Mouse (Mus musculus): ENCODE results near the gene Upk3b. TPM values are rescaled to one million over a fixed set of nuclear protein-coding genes. Genes with fewer than 3 reads are reported as not detected.
"Not testable (repeated sequence)": the region's sequence is repeated elsewhere in the genome, so short reads cannot be mapped to it uniquely, and the experiment has no call there.

The Upk3b gene
- total and polyA plus RNA-seq, 2 experiments from 2014 or later = 21.1 to 40.6 TPM

GRCm38 (mm10) chr5:136054301-136055077 is 16.2 kb downstream of the Upk3b start, which contains the start of gene Upk3bl:
Upk3bl (plus strand) TSS chr5:136054492.
- no peak within 1 kb of the TSS for H3K27ac ChIP-seq (ENCODE audit: low read depth)

GRCm38 (mm10) chr5:136056062-136056461 is 17.8 kb downstream of the Upk3b start:
- 38% methylated on average over 4 of the region's 4 CpGs for WGBS
- ATAC-seq (ENCODE audit: insufficient read depth, low read depth) (no peak), DNase-seq (ENCODE audit: low spot score) (no peak)
- Histone ChIP-seq H3K27me3 (ENCODE audit: control insufficient read depth, insufficient read depth, low read length) (peaks cover 10% of the 10 kb centered on the region; the same call in 1 of the 2 replicates), H3K4me2 (ENCODE audit: low read depth, low read length) (no peak overlapping the region), H3K27ac (ENCODE audit: low read depth) (no peak overlapping the region), H3K4me1 (ENCODE audit: control insufficient read depth, insufficient read depth) (peaks cover 7% of the 10 kb centered on the region; the same call in 1 of the 2 replicates), H3K4me3 (ENCODE audit: low read depth, low read length) (no peak overlapping the region), H3K36me3 (replicated peaks; ENCODE audit: control insufficient read depth, insufficient read depth, low read length) (no peaks in the 10 kb centered on the region), H3K9ac (replicated peaks; ENCODE audit: low read depth, low read length) (no peak overlapping the region), H3K9me3 (replicated peaks; ENCODE audit: control insufficient read depth, low read length) (no peaks in the 10 kb centered on the region)
- TF ChIP-seq EP300 (IDR thresholded peaks at IDR 0.05; ENCODE audit: low read depth) (no peak), CTCF (IDR thresholded peaks at IDR 0.05; ENCODE audit: low read depth) (no peak)

More at GRCm38 (mm10) chr5:136054301-136055077, 16.2 kb downstream of the Upk3b start, which contains the start of gene Upk3bl:
- ATAC-seq (ENCODE audit: insufficient read depth, low read depth) = no peak
- no peak for DNase-seq (ENCODE audit: low spot score)
- WGBS = 88% methylated on average over 11 of the region's 11 CpGs
- Histone ChIP-seq H3K4me3 (ENCODE audit: low read depth, low read length) (no peak within 1 kb of the TSS), H3K9me3 (replicated peaks; ENCODE audit: control insufficient read depth, low read length) (no peaks in the 10 kb centered on the region), H3K4me1 (ENCODE audit: control insufficient read depth, insufficient read depth) (peaks cover 7% of the 10 kb centered on the region; the same call in 1 of the 2 replicates), H3K27me3 (ENCODE audit: control insufficient read depth, insufficient read depth, low read length) (peaks cover 6% of the 10 kb centered on the region; the same call in 1 of the 2 replicates), H3K9ac (replicated peaks; ENCODE audit: low read depth, low read length) (no peak within 1 kb of the TSS), H3K36me3 (replicated peaks; ENCODE audit: control insufficient read depth, insufficient read depth, low read length) (no peaks in the 10 kb centered on the region), H3K4me2 (ENCODE audit: low read depth, low read length) (no peak within 1 kb of the TSS)
- TF ChIP-seq CTCF (IDR thresholded peaks at IDR 0.05; ENCODE audit: low read depth) (no peak), EP300 (IDR thresholded peaks at IDR 0.05; ENCODE audit: low read depth) (no peak)

GRCm38 (mm10) chr5:136057085-136057484 is 18.8 kb downstream of the Upk3b start:
- Histone ChIP-seq H3K9ac (replicated peaks; ENCODE audit: low read depth, low read length) (no peak overlapping the region), H3K36me3 (replicated peaks; ENCODE audit: control insufficient read depth, insufficient read depth, low read length) (no peaks in the 10 kb centered on the region), H3K27me3 (ENCODE audit: control insufficient read depth, insufficient read depth, low read length) (peaks cover 13% of the 10 kb centered on the region; the same call in 1 of the 2 replicates), H3K4me2 (ENCODE audit: low read depth, low read length) (no peak overlapping the region), H3K9me3 (replicated peaks; ENCODE audit: control insufficient read depth, low read length) (no peaks in the 10 kb centered on the region), H3K4me3 (ENCODE audit: low read depth, low read length) (no peak overlapping the region), H3K27ac (ENCODE audit: low read depth) (no peak overlapping the region), H3K4me1 (ENCODE audit: control insufficient read depth, insufficient read depth) (no peaks in the 10 kb centered on the region)
- no peak for ATAC-seq (ENCODE audit: insufficient read depth, low read depth)
- WGBS = 26% methylated on average over 8 of the region's 8 CpGs
- DNase-seq (ENCODE audit: low spot score) = no peak
- TF ChIP-seq CTCF (IDR thresholded peaks at IDR 0.05; ENCODE audit: low read depth) (no peak), EP300 (IDR thresholded peaks at IDR 0.05; ENCODE audit: low read depth) (no peak)

DNA sequence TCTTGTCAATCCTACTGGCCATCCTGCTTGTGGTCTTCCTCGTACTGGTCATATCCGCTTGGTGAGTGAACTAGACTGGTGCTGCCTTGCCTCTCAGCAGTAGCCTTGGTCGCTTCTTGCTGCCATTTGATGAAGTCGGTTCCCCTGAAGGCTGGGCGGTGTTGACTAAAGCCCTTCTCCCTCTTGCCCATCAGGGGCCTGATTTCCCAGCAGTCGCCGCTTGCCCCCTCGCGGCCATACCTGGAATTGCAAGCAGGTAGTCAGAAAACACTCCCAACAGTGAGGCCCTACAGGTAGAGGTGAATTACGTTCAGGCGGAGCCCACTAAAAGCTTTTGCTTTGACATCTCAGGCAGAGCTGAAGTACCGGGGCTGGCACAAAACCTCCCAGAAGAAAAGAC is 23.3 kb downstream of the Upk3b start:
- H3K4me2 ChIP-seq (ENCODE audit: low read depth, low read length) = no peak overlapping the region
- no peaks in the 10 kb centered on the region for H3K36me3 ChIP-seq (replicated peaks; ENCODE audit: control insufficient read depth, insufficient read depth, low read length)
- H3K27ac ChIP-seq (ENCODE audit: low read depth) = no peak overlapping the region
- H3K4me3 ChIP-seq (ENCODE audit: low read depth, low read length) = no peak overlapping the region
- peaks cover 13% of the 10 kb centered on the region; the same call in 1 of the 2 replicates for H3K27me3 ChIP-seq (ENCODE audit: control insufficient read depth, insufficient read depth, low read length)
- WGBS = 11% methylated on average over 12 of the region's 12 CpGs
- H3K9me3 ChIP-seq (replicated peaks; ENCODE audit: control insufficient read depth, low read length) = no peaks in the 10 kb centered on the region
- no peak overlapping the region for H3K9ac ChIP-seq (replicated peaks; ENCODE audit: low read depth, low read length)
- DNase-seq (ENCODE audit: low spot score) = peak; percentile 37
- TF ChIP-seq EP300 (IDR thresholded peaks at IDR 0.05; ENCODE audit: low read depth) (no peak), CTCF (IDR thresholded peaks at IDR 0.05; ENCODE audit: low read depth) (peak; percentile 97)
- H3K4me1 ChIP-seq (ENCODE audit: control insufficient read depth, insufficient read depth) = no peaks in the 10 kb centered on the region
- ATAC-seq (ENCODE audit: insufficient read depth, low read depth) = no peak

- TF ChIP-seq EP300 (IDR thresholded peaks at IDR 0.05; ENCODE audit: low read depth) (no peak), CTCF (IDR thresholded peaks at IDR 0.05; ENCODE audit: low read depth) (no peak)
- WGBS = 84% methylated on average over 10 of the region's 10 CpGs
- Histone ChIP-seq H3K9me3 (replicated peaks; ENCODE audit: control insufficient read depth, low read length) (no peaks in the 10 kb centered on the region), H3K27ac (ENCODE audit: low read depth) (no peak overlapping the region), H3K4me1 (ENCODE audit: control insufficient read depth, insufficient read depth) (no peaks in the 10 kb centered on the region), H3K4me3 (ENCODE audit: low read depth, low read length) (no peak overlapping the region), H3K27me3 (ENCODE audit: control insufficient read depth, insufficient read depth, low read length) (0 out of 2 replicates have a peak, but pooled peaks cover 7% of the 10 kb centered on the region), H3K9ac (replicated peaks; ENCODE audit: low read depth, low read length) (no peak overlapping the region), H3K36me3 (replicated peaks; ENCODE audit: control insufficient read depth, insufficient read depth, low read length) (no peaks in the 10 kb centered on the region), H3K4me2 (ENCODE audit: low read depth, low read length) (no peak overlapping the region)
- no peak for ATAC-seq (ENCODE audit: insufficient read depth, low read depth)
- no peak for DNase-seq (ENCODE audit: low spot score)
These were observed 25.6 kb downstream of the Upk3b start for GRCm38 (mm10) chr5:136063920-136064319.

DNA sequence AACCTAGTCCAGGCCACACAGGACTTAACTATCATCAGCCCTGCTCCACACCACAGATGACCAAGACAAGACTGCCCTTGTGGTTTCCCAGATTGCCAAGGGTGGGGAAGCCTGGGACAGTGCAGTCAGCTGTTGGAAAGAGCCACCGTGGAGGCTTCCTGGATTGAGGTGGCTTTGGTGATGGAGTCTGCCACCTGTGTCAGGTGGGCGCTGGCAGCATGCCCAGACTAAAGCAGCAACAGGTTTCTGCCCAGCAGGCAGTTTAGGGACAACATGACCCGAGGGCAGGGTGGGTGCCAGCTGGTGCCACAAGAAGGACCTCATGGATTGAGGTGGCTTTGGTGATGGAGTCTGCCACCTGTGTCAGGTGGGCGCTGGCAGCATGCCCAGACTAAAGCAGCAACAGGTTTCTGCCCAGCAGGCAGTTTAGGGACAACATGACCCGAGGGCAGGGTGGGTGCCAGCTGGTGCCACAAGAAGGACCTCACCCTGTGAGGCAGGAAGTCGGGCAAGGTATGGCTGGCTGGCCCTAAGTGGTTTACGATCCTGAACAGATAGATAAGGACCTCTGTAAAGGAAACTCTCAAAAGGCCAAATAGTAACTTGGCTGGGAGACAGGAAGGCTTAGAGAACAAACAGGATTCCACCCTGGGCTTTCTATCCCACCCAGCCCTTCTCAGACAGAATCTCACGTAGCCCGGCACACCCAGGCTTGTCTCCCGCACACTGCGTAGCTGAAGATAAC is 28.3 kb downstream of the Upk3b start:
- H3K9ac ChIP-seq (replicated peaks; ENCODE audit: low read depth, low read length); H3K36me3 ChIP-seq (replicated peaks; ENCODE audit: control insufficient read depth, insufficient read depth, low read length); H3K27me3 ChIP-seq (ENCODE audit: control insufficient read depth, insufficient read depth, low read length); DNase-seq (ENCODE audit: low spot score); H3K4me3 ChIP-seq (ENCODE audit: low read depth, low read length); ATAC-seq (ENCODE audit: insufficient read depth, low read depth); H3K4me2 ChIP-seq (ENCODE audit: low read depth, low read length); H3K4me1 ChIP-seq (ENCODE audit: control insufficient read depth, insufficient read depth); H3K9me3 ChIP-seq (replicated peaks; ENCODE audit: control insufficient read depth, low read length); H3K27ac ChIP-seq (ENCODE audit: low read depth): not testable (repeated sequence)
- 60% methylated on average over 10 of the region's 11 CpGs for WGBS
